Mouse (Mus musculus): ENCODE results near the gene Dennd1c. TPM values are rescaled to one million over a fixed set of nuclear protein-coding genes. Genes with fewer than 3 reads are reported as not detected.
A peak's percentile ranks its signal among the peaks of the same experiment; 100 is the strongest.

Dennd1c gene
- total and polyA plus RNA-seq, 2 experiments from 2014 or later, result 1.00 to 1.9 TPM

DNA sequence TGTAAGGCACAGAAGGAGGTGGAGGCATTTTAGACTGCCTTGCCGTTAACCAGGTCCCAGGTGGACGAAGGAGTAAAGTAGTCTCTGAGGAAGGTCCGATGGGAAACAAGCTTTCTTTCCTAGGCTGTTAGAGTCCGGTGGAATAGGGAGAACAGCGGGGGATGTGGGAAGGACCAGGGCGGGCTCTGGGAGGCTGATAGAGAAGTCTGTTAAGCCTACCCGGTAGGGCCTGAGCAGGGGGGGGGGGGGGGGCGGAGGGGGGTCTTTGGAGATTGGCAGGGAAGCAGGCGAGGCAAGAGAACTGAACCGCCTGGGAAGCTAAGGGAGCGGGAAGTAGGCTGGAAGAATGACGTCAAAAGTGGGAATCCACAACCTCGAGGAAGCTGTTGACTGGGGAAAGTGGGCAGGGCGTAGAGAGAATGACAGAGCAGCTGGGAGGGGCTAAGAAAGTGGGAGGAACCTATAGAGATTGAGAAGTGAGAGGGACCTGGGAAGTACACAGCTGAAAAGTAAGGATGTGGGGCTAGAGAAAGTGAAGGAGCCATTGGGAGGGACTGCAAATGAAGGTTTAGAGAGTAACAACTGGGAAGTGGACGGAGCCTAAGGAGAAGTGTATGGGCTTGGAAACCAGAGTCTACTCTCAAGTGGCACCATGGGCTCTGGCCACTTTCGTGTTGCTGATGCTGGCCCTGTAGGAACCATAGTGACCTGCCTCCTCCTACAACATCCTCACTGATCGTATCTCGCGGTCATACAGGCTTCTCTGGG, 17.7 kb upstream of the Dennd1c start:
- ATAC-seq (peak; percentile 79), DNase-seq (peak; percentile 51)
- Histone ChIP-seq H3K4me3 (ENCODE audit: low read depth, low read length) (peak overlapping the region; percentile 16; the same call in 1 of the 2 replicates), H3K27me3 (ENCODE audit: insufficient read depth, low read length) (no peaks in the 10 kb centered on the region), H3K27ac (ENCODE audit: low read depth, low read length) (no peak overlapping the region), H3K4me2 (ENCODE audit: low read depth) (peak overlapping the region; percentile 45), H3K9ac (no peak overlapping the region), H3K36me3 (ENCODE audit: insufficient read depth) (no peaks in the 10 kb centered on the region), H3K9me3 (ENCODE audit: low read length) (no peaks in the 10 kb centered on the region), H3K4me1 (ENCODE audit: insufficient read depth) (no peaks in the 10 kb centered on the region)
- WGBS, result under 1% methylated on average over 18 of the region's 19 CpGs
- no peak for TF ChIP-seq CTCF (IDR thresholded peaks at IDR 0.05; ENCODE audit: low read depth)

DNA sequence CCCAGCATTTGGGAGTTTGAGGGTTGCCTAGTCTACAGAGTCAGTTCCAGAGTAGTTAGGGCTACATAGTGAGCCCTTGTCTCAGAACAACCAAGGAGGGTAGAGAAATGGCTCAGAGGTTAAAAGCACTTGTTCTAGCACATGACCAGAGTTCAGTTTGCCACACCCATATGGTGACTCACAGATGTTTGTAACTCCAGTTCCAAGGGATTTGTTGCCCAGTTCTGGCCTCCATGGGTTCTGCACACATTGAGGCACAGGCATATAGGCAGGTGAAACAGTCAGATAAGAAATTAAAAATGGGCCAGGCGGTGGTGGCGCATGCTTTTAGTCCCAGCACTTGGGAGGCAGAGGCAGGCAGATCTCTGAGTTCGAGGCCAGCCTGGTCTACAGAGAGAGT, 15.9 kb upstream of the Dennd1c start:
- Histone ChIP-seq H3K9ac (no peak overlapping the region), H3K4me1 (ENCODE audit: insufficient read depth) (no peaks in the 10 kb centered on the region), H3K4me2 (ENCODE audit: low read depth) (no peak overlapping the region), H3K27ac (ENCODE audit: low read depth, low read length) (no peak overlapping the region), H3K4me3 (ENCODE audit: low read depth, low read length) (no peak overlapping the region), H3K27me3 (ENCODE audit: insufficient read depth, low read length) (no peaks in the 10 kb centered on the region), H3K9me3 (ENCODE audit: low read length) (no peaks in the 10 kb centered on the region), H3K36me3 (ENCODE audit: insufficient read depth) (no peaks in the 10 kb centered on the region)
- TF ChIP-seq CTCF (IDR thresholded peaks at IDR 0.05; ENCODE audit: low read depth), result no peak
- DNase-seq, result no peak
- 98% methylated on average over 3 of the region's 3 CpGs for WGBS
- no peak for ATAC-seq

DNA sequence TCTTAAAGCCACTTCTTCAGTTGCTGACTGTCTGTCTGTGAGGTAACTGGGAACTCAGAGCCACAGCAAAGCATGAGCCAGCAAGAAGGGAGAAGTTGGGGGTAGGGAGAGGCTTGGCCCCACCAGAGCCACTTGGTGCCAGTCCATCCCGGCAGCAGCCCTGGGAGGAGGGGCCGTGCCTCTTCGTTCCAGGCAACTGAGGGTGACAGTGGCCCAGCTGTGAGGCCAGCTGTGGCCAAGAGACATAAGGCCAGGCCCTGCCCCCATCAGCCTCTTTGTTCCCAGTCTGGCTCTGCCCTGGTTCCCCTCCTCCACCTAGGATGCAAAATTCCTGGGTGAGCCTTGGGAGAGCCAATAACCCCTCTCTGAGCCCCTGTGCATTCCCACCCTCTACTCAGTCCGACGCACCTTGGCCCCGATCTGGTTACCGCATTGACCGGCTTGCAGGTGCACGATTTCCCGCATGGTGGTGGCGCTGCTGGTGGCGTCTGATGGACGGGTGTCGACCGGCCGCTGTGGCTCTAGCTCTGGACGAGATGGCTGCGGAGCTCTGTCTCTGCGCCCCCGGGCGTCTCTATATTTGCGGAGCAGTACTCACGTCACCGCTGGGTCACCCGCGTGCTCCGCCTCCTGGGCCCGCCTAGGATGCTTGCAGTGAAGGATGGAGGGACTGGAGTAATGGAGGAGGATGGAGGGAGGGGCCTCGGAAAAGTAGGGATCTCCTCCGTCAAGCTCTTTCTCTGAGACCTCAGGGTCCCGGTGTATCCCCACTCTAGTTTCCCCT, 8.9 kb upstream of the Dennd1c start, which contains the start of gene Tubb4a:
Gene Tubb4a (minus strand): TSS at position 734 of the 784 bp plus-strand sequence.
- Histone ChIP-seq H3K27ac (ENCODE audit: low read depth, low read length) (peak within 1 kb of the TSS; percentile 87), H3K27me3 (ENCODE audit: insufficient read depth, low read length) (no peaks in the 10 kb centered on the region), H3K4me2 (ENCODE audit: low read depth) (peak within 1 kb of the TSS; percentile 76), H3K4me1 (ENCODE audit: insufficient read depth) (peaks cover 6% of the 10 kb centered on the region; the same call in 1 of the 2 replicates), H3K9ac (peak within 1 kb of the TSS; percentile 93), H3K4me3 (ENCODE audit: low read depth, low read length) (peak within 1 kb of the TSS; percentile 72), H3K36me3 (ENCODE audit: insufficient read depth) (peaks cover 16% of the 10 kb centered on the region), H3K9me3 (ENCODE audit: low read length) (no peaks in the 10 kb centered on the region)
- peak; percentile 91 for DNase-seq
- ATAC-seq, result peak; percentile 98
- TF ChIP-seq CTCF (IDR thresholded peaks at IDR 0.05; ENCODE audit: low read depth), result peak; percentile 41
- WGBS, result 1% methylated on average over 31 of the region's 31 CpGs

DNA sequence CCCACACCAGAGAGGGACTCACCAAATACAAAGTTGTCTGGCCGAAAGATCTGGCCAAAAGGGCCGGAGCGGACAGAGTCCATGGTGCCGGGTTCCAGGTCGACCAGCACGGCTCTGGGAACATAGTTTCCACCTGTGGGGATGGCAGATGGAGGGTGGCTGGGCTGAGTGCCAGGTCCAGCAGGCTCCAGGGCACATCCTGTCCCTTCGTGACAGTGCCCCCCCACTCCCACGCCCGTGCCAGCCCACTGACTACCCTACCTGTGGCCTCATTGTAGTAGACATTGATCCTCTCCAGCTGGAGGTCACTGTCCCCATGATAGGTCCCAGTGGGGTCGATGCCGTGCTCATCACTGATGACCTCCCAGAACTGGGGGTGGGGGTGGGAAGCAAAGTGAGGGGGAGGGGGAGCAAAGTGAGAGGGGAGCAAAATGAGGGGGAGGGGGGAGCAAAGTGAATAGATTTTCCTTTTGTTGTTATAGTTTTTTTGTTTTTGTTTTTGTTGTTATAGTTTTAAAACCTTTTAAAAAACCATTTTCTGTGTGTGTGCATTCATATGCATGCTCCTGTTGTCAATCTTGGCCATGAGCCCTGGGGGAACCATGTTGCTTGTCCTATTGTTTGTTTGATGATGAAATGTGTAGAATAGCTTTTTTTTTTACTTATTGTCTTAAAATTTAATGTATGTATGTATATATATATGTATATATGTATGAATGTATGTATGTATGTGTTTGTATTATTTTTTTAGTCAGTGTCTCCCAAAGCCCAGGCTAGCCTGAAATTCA, 7.8 kb upstream of the Dennd1c start:
- H3K4me2 ChIP-seq (ENCODE audit: low read depth), result peak overlapping the region; percentile 76
- peaks cover 24% of the 10 kb centered on the region for H3K36me3 ChIP-seq (ENCODE audit: insufficient read depth)
- DNase-seq, result no peak
- peak overlapping the region; percentile 72 for H3K4me3 ChIP-seq (ENCODE audit: low read depth, low read length)
- H3K4me1 ChIP-seq (ENCODE audit: insufficient read depth), result peaks cover 6% of the 10 kb centered on the region; the same call in 1 of the 2 replicates
- WGBS, result 83% methylated on average over 11 of the region's 11 CpGs
- peak overlapping the region; percentile 93; the same call in 1 of the 2 replicates for H3K9ac ChIP-seq
- no peak for TF ChIP-seq CTCF (IDR thresholded peaks at IDR 0.05; ENCODE audit: low read depth)
- ATAC-seq, result no peak
- H3K9me3 ChIP-seq (ENCODE audit: low read length), result no peaks in the 10 kb centered on the region
- no peak overlapping the region for H3K27ac ChIP-seq (ENCODE audit: low read depth, low read length)
- H3K27me3 ChIP-seq (ENCODE audit: insufficient read depth, low read length), result no peaks in the 10 kb centered on the region

DNA sequence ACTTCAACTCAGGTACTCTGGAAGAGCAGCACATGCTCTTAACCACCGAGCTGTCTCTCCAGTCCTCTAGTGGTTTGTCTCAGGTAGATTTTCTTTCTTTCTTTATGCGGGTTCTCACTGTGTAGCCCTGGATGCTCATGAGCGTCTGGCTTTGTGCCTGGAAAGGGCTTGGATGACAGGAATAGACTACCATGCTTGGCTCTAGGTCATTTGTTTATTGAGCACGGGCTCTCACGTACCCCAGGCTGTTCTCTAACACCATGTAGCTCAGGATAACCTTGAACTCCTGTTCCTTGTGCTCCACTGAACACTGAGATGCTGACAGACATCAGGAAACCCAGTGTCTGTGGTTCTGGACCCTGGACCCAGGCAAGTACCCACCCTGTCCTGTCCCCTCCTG, 4.2 kb upstream of the Dennd1c start:
- no peak overlapping the region for H3K4me2 ChIP-seq (ENCODE audit: low read depth)
- TF ChIP-seq CTCF (IDR thresholded peaks at IDR 0.05; ENCODE audit: low read depth), result no peak
- no peaks in the 10 kb centered on the region for H3K27me3 ChIP-seq (ENCODE audit: insufficient read depth, low read length)
- no peak overlapping the region for H3K4me3 ChIP-seq (ENCODE audit: low read depth, low read length)
- H3K36me3 ChIP-seq (ENCODE audit: insufficient read depth), result peaks cover 39% of the 10 kb centered on the region
- H3K9ac ChIP-seq, result no peak overlapping the region
- H3K4me1 ChIP-seq (ENCODE audit: insufficient read depth), result peaks cover 3% of the 10 kb centered on the region; the same call in 1 of the 2 replicates
- DNase-seq, result no peak
- H3K9me3 ChIP-seq (ENCODE audit: low read length), result no peaks in the 10 kb centered on the region
- WGBS, result 79% methylated on average over 5 of the region's 5 CpGs
- ATAC-seq, result no peak
- H3K27ac ChIP-seq (ENCODE audit: low read depth, low read length), result no peak overlapping the region

DNA sequence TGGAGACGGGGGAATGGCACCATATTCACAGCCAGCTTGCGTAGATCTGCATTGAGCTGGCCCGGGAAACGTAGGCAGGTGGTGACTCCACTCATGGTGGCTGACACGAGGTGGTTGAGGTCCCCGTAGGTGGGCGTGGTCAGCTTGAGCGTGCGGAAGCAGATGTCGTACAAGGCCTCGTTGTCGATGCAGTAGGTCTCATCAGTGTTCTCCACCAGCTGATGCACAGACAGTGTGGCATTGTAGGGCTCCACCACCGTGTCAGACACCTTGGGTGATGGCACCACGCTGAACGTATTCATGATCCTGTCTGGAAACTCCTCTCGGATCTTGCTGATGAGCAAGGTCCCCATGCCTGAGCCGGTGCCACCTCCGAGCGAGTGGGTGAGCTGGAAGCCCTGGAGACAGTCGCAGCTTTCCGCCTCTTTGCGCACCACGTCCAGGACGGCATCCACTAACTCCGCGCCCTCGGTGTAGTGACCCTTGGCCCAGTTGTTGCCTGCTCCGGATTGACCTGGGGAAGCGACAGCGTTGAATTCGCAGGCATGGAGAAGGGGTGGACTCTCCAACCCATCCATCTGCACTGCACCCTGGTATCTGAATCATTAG, 3.0 kb upstream of the Dennd1c start:
- H3K4me3 ChIP-seq (ENCODE audit: low read depth, low read length), result no peak overlapping the region
- no peaks in the 10 kb centered on the region for H3K27me3 ChIP-seq (ENCODE audit: insufficient read depth, low read length)
- no peak for ATAC-seq
- no peak overlapping the region for H3K27ac ChIP-seq (ENCODE audit: low read depth, low read length)
- peaks cover 3% of the 10 kb centered on the region; the same call in 1 of the 2 replicates for H3K4me1 ChIP-seq (ENCODE audit: insufficient read depth)
- no peak for TF ChIP-seq CTCF (IDR thresholded peaks at IDR 0.05; ENCODE audit: low read depth)
- peaks cover 39% of the 10 kb centered on the region for H3K36me3 ChIP-seq (ENCODE audit: insufficient read depth)
- no peak overlapping the region for H3K9ac ChIP-seq
- no peaks in the 10 kb centered on the region for H3K9me3 ChIP-seq (ENCODE audit: low read length)
- no peak for DNase-seq
- H3K4me2 ChIP-seq (ENCODE audit: low read depth), result no peak overlapping the region
- WGBS, result 96% methylated on average over 31 of the region's 31 CpGs
